Mouse (Mus musculus): ENCODE measurements at regions not wholly inside any gene's neighbourhood (a gene's known extent, or its start where the extent isn't known, plus 50 kb on each side); places are given as distances from the start of the nearest gene placed in this dataset.

- no peak for DNase-seq
Observed at GRCm38 (mm10) chrX:14960294-14960693, 749.3 kb downstream of the H2al1n start.

DNA sequence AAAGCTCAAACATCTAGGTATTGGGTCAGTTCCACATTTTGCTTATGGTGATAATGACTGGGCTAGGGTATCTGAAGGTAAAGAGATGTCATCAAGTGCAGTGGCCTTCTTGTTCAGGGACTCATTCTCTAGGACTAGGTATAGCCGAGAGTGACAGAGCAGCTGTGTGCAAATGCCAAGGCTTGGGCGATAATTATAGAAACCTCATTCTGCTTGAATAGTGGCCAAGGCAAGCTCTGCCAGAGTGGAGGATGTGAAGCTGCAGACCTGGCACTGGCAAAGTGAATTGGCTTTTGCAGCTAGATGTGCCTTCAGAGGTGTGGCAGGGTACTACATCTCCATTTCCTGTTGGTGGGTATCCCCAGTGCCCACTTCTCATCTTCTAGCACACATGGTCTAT lies 796.1 kb downstream of the H2al1n start:
- DNase-seq: peak in 1 of 2 experiments; percentile 15
- intact Hi-C loops (cut with DNase I): no loop called here

More at GRCm38 (mm10) chrX:14960294-14960693, 749.3 kb downstream of the H2al1n start:
- intact Hi-C loops (cut with DNase I): no loop called here

All from gastrocnemius, postnatal 36 days (tissue).